Mouse (Mus musculus): ENCODE results near the gene Helt. TPM values are rescaled to one million over a fixed set of nuclear protein-coding genes. Genes with fewer than 3 reads are reported as not detected.

The Helt gene
- polyA plus RNA-seq, 1 experiment = not detected

GRCm38 (mm10) chr8:46302121-46302520 is 7.7 kb upstream of the Helt start:
- H3K27me3 ChIP-seq (ENCODE audit: control insufficient read depth, insufficient read depth, low read length) = no peaks in the 10 kb centered on the region
- H3K4me3 ChIP-seq (ENCODE audit: control insufficient read depth, insufficient read depth, low read length) = no peak overlapping the region
- no peaks in the 10 kb centered on the region for H3K4me1 ChIP-seq (replicated peaks; ENCODE audit: control insufficient read depth, insufficient read depth, low read length)
- DNase-seq = no peak
- no peak overlapping the region for H3K27ac ChIP-seq (ENCODE audit: control insufficient read depth, insufficient read depth, low read length)
- 94% methylated on average over 9 of the region's 9 CpGs for WGBS
- no peaks in the 10 kb centered on the region for H3K36me3 ChIP-seq (ENCODE audit: control insufficient read depth, insufficient read depth, low read length)
- TF ChIP-seq POLR2A (IDR thresholded peaks at IDR 0.05; ENCODE audit: control insufficient read depth, extremely low read depth, insufficient read depth, low read length, poor library complexity) (no peak), CTCF (IDR thresholded peaks at IDR 0.05; ENCODE audit: borderline replicate concordance, control insufficient read depth, extremely low read depth, insufficient read depth, low read length, poor library complexity) (no peak)

GRCm38 (mm10) chr8:46298847-46299246 is 4.4 kb upstream of the Helt start:
- DNase-seq = no peak
- TF ChIP-seq POLR2A (IDR thresholded peaks at IDR 0.05; ENCODE audit: control insufficient read depth, extremely low read depth, insufficient read depth, low read length, poor library complexity) (no peak), CTCF (IDR thresholded peaks at IDR 0.05; ENCODE audit: borderline replicate concordance, control insufficient read depth, extremely low read depth, insufficient read depth, low read length, poor library complexity) (no peak)
- no peaks in the 10 kb centered on the region for H3K36me3 ChIP-seq (ENCODE audit: control insufficient read depth, insufficient read depth, low read length)
- WGBS = 49% methylated on average over 7 of the region's 7 CpGs
- H3K27me3 ChIP-seq (ENCODE audit: control insufficient read depth, insufficient read depth, low read length) = 0 out of 2 replicates have a peak, but pooled peaks cover 4% of the 10 kb centered on the region
- H3K27ac ChIP-seq (ENCODE audit: control insufficient read depth, insufficient read depth, low read length) = no peak overlapping the region
- H3K4me3 ChIP-seq (ENCODE audit: control insufficient read depth, insufficient read depth, low read length) = no peak overlapping the region
- H3K4me1 ChIP-seq (replicated peaks; ENCODE audit: control insufficient read depth, insufficient read depth, low read length) = no peaks in the 10 kb centered on the region

- no peak for TF ChIP-seq POLR2A (IDR thresholded peaks at IDR 0.05; ENCODE audit: control insufficient read depth, extremely low read depth, insufficient read depth, low read length, poor library complexity)
- no peak for TF ChIP-seq CTCF (IDR thresholded peaks at IDR 0.05; ENCODE audit: borderline replicate concordance, control insufficient read depth, extremely low read depth, insufficient read depth, low read length, poor library complexity)
- DNase-seq = no peak
- Histone ChIP-seq H3K27ac (ENCODE audit: control insufficient read depth, insufficient read depth, low read length) (no peak overlapping the region), H3K4me1 (replicated peaks; ENCODE audit: control insufficient read depth, insufficient read depth, low read length) (no peaks in the 10 kb centered on the region), H3K4me3 (ENCODE audit: control insufficient read depth, insufficient read depth, low read length) (no peak overlapping the region), H3K36me3 (ENCODE audit: control insufficient read depth, insufficient read depth, low read length) (no peaks in the 10 kb centered on the region), H3K27me3 (ENCODE audit: control insufficient read depth, insufficient read depth, low read length) (peaks cover 10% of the 10 kb centered on the region; the same call in 1 of the 2 replicates)
- WGBS = 4% methylated on average over 11 of the region's 11 CpGs
These were observed 2.1 kb upstream of the Helt start for GRCm38 (mm10) chr8:46296551-46296950.

DNA sequence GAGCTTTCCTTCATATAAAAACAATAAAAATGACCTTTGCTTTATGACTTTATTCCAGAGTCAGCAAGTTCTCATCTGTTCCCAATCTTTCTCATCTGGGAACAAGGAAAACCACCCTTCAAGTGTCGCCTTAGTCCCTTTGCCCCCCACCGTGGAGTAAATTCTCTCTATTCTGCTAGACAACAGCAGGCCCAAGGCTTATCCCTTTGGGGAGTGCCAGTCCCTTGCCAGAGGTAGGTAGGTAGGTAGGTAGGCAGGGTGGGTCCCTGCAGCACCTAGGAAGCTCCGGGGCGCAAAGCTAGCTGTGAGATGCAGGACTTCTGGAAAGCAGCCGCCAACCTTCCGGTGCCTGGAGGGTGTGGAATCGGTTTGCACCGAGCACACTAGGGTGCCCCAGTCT is 1.5 kb upstream of the Helt start:
- 9% methylated on average over 8 of the region's 8 CpGs for WGBS
- Histone ChIP-seq H3K36me3 (ENCODE audit: control insufficient read depth, insufficient read depth, low read length) (no peaks in the 10 kb centered on the region), H3K4me1 (replicated peaks; ENCODE audit: control insufficient read depth, insufficient read depth, low read length) (no peaks in the 10 kb centered on the region), H3K27me3 (ENCODE audit: control insufficient read depth, insufficient read depth, low read length) (peaks cover 10% of the 10 kb centered on the region; the same call in 1 of the 2 replicates), H3K4me3 (ENCODE audit: control insufficient read depth, insufficient read depth, low read length) (no peak overlapping the region), H3K27ac (ENCODE audit: control insufficient read depth, insufficient read depth, low read length) (no peak overlapping the region)
- no peak for DNase-seq
- TF ChIP-seq POLR2A (IDR thresholded peaks at IDR 0.05; ENCODE audit: control insufficient read depth, extremely low read depth, insufficient read depth, low read length, poor library complexity) = no peak
- no peak for TF ChIP-seq CTCF (IDR thresholded peaks at IDR 0.05; ENCODE audit: borderline replicate concordance, control insufficient read depth, extremely low read depth, insufficient read depth, low read length, poor library complexity)

DNA sequence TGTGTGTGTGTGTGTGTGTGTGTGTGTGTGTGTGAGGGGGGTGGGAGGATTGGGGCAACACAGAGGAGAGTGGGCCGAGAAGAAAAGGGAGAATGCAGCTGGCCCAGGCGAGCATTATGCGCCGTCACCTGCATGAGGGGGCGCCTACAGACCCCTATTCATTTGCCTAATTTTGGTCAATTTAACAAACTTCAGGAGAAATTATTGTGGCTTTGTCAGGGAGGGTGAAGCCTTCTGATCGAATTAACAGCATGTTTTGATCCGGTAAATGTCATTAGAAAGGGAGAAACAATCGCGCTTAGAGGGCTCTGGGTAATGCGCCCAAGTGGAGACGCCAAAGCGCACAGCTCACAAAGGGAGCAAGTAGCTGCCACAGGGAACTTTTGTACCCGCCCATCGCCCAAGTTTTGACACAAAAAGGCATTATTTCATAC is 647 bp upstream of the Helt start:
- no peaks in the 10 kb centered on the region for H3K4me1 ChIP-seq (replicated peaks; ENCODE audit: control insufficient read depth, insufficient read depth, low read length)
- H3K27ac ChIP-seq (ENCODE audit: control insufficient read depth, insufficient read depth, low read length) = no peak overlapping the region
- peaks cover 10% of the 10 kb centered on the region; the same call in 1 of the 2 replicates for H3K27me3 ChIP-seq (ENCODE audit: control insufficient read depth, insufficient read depth, low read length)
- TF ChIP-seq CTCF (IDR thresholded peaks at IDR 0.05; ENCODE audit: borderline replicate concordance, control insufficient read depth, extremely low read depth, insufficient read depth, low read length, poor library complexity) (no peak), POLR2A (IDR thresholded peaks at IDR 0.05; ENCODE audit: control insufficient read depth, extremely low read depth, insufficient read depth, low read length, poor library complexity) (no peak)
- no peak overlapping the region for H3K4me3 ChIP-seq (ENCODE audit: control insufficient read depth, insufficient read depth, low read length)
- no peak for DNase-seq
- WGBS = 12% methylated on average over 14 of the region's 14 CpGs
- no peaks in the 10 kb centered on the region for H3K36me3 ChIP-seq (ENCODE audit: control insufficient read depth, insufficient read depth, low read length)

DNA sequence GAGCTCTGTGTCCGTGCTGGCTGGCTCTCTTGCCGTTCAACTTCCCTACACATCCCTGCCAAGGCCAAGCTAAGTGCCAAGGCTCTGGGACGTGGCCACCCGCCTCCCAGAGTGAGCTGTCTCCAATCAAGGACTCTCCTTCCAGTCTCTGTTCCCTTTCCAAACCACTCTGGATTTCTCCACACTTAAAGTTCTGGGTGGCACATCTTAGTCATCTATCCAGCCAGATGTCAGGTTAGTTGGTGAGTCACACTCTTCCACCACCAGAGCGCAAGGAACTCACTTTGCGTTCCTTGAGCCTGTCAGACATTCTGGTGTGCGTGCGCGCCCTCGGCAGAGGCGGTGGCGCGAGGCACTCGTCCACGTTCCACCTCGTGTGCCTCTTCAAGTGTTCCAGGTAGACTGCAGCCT is 725 bp downstream of the Helt start:
- Histone ChIP-seq H3K4me3 (ENCODE audit: control insufficient read depth, insufficient read depth, low read length) (no peak overlapping the region), H3K27me3 (ENCODE audit: control insufficient read depth, insufficient read depth, low read length) (peaks cover 10% of the 10 kb centered on the region; the same call in 1 of the 2 replicates)

DNA sequence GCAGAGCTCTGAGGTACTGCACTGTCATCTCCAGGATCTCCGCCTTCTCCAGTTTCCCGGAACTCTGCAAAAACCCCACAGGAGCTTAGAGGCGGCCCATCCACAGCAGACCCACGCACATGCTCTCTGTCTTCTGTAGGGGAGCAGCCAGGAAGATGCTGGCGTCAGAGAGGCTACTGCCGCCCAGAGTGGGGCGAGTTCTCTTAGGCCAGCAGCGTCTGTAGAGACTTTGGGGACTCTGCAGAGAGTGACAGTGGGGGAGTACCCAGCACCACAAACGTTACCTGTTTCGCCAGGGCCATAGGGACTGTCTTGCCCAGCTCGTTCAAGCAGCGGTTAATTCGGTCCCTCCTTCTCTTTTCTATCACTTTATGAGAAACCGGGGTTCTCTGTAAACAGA is 1.3 kb downstream of the Helt start:
- TF ChIP-seq CTCF (IDR thresholded peaks at IDR 0.05; ENCODE audit: borderline replicate concordance, control insufficient read depth, extremely low read depth, insufficient read depth, low read length, poor library complexity) (no peak), POLR2A (IDR thresholded peaks at IDR 0.05; ENCODE audit: control insufficient read depth, extremely low read depth, insufficient read depth, low read length, poor library complexity) (no peak)
- Histone ChIP-seq H3K4me3 (ENCODE audit: control insufficient read depth, insufficient read depth, low read length) (no peak overlapping the region), H3K36me3 (ENCODE audit: control insufficient read depth, insufficient read depth, low read length) (no peaks in the 10 kb centered on the region), H3K27me3 (ENCODE audit: control insufficient read depth, insufficient read depth, low read length) (peaks cover 10% of the 10 kb centered on the region; the same call in 1 of the 2 replicates), H3K4me1 (replicated peaks; ENCODE audit: control insufficient read depth, insufficient read depth, low read length) (no peaks in the 10 kb centered on the region), H3K27ac (ENCODE audit: control insufficient read depth, insufficient read depth, low read length) (no peak overlapping the region)
- 8% methylated on average over 14 of the region's 14 CpGs for WGBS
- DNase-seq = no peak

More for the DNA sequence above, 725 bp downstream of the Helt start:
- Histone ChIP-seq H3K4me1 (replicated peaks; ENCODE audit: control insufficient read depth, insufficient read depth, low read length) (no peaks in the 10 kb centered on the region), H3K36me3 (ENCODE audit: control insufficient read depth, insufficient read depth, low read length) (no peaks in the 10 kb centered on the region), H3K27ac (ENCODE audit: control insufficient read depth, insufficient read depth, low read length) (no peak overlapping the region)
- WGBS = 7% methylated on average over 16 of the region's 16 CpGs
- no peak for TF ChIP-seq CTCF (IDR thresholded peaks at IDR 0.05; ENCODE audit: borderline replicate concordance, control insufficient read depth, extremely low read depth, insufficient read depth, low read length, poor library complexity)
- no peak for TF ChIP-seq POLR2A (IDR thresholded peaks at IDR 0.05; ENCODE audit: control insufficient read depth, extremely low read depth, insufficient read depth, low read length, poor library complexity)
- DNase-seq = no peak
